Mouse (Mus musculus) layer of hippocampus, adult 9-11 months (tissue): Measurements from ENCODE around the gene Chrna4.

Source experiments
- DNase-seq: peaks from one replicate; pipeline ENCODE4 v3.0.0; 2022

Gene Chrna4

GRCm38 (mm10) chr2:181035186-181035585, 8.2 kb downstream of the Chrna4 start:
- no peak for DNase-seq

- DNase-seq: no peak
These were observed 10.0 kb downstream of the Chrna4 start for GRCm38 (mm10) chr2:181033310-181033709.

- DNase-seq: peak; percentile 29
These were observed 10.9 kb downstream of the Chrna4 start for GRCm38 (mm10) chr2:181032407-181032806.

- DNase-seq: peak; percentile 40
These were observed 11.9 kb downstream of the Chrna4 start for GRCm38 (mm10) chr2:181031406-181031934.

GRCm38 (mm10) chr2:181008339-181008738, 35.0 kb downstream of the Chrna4 start:
- no peak for DNase-seq

GRCm38 (mm10) chr2:181007054-181007453, 36.3 kb downstream of the Chrna4 start:
- DNase-seq: no peak

GRCm38 (mm10) chr2:180996905-180997304, 46.4 kb downstream of the Chrna4 start:
- peak; percentile 55 for DNase-seq

- DNase-seq: peak; percentile 56
These were observed 46.9 kb downstream of the Chrna4 start for GRCm38 (mm10) chr2:180996436-180996835.

- no peak for DNase-seq
These were observed 47.9 kb downstream of the Chrna4 start for GRCm38 (mm10) chr2:180995457-180995856.

- no peak for DNase-seq
These were observed 49.0 kb downstream of the Chrna4 start for GRCm38 (mm10) chr2:180994360-180994759.

GRCm38 (mm10) chr2:180990347-180990746, 53.0 kb downstream of the Chrna4 start:
- no peak for DNase-seq

- DNase-seq: no peak
These were observed 54.4 kb downstream of the Chrna4 start for GRCm38 (mm10) chr2:180988948-180989347.

- DNase-seq: no peak
These were observed 54.9 kb downstream of the Chrna4 start for GRCm38 (mm10) chr2:180988347-180988913.

- no peak for DNase-seq
These were observed 55.8 kb downstream of the Chrna4 start for GRCm38 (mm10) chr2:180987432-180988030.

GRCm38 (mm10) chr2:180987001-180987400, 56.3 kb downstream of the Chrna4 start:
- DNase-seq: no peak

- no peak for DNase-seq
These were observed 56.9 kb downstream of the Chrna4 start, which contains the start of gene Col20a1 for GRCm38 (mm10) chr2:180986449-180986848. Gene Col20a1 (plus strand): TSS chr2:180986535.

- no peak for DNase-seq
These were observed 57.7 kb downstream of the Chrna4 start for GRCm38 (mm10) chr2:180985635-180986034.

GRCm38 (mm10) chr2:180981133-180981532, 62.2 kb downstream of the Chrna4 start:
- DNase-seq: no peak
